Mouse (Mus musculus) ES-E14 (cell line): ENCODE measurements around the gene Hist1h4f. TPM values are rescaled to one million over a fixed set of nuclear protein-coding genes. Genes with fewer than 3 reads are reported as not detected.
"Not testable (repeated sequence)": the region's sequence is repeated elsewhere in the genome, so short reads cannot be mapped to it uniquely, and the experiment has no call there.

Experiments used
- DNase-seq: peaks from one replicate; pipeline ENCODE4 v3.0.0-alpha.2; 2013; ENCODE audit warnings: low read depth, low spot score
- H3K27ac ChIP-seq: 2 replicates; pipeline ENCODE4 v1.5.1; 2012; ENCODE audit warnings: low read depth, mild to moderate bottlenecking, low read length, moderate library complexity, mixed read lengths; ENCODE audit not compliant: poor library complexity, insufficient read depth, severe bottlenecking
- H3K36me3 ChIP-seq: 2 replicates; pipeline ENCODE4 v1.6.1; 2012; ENCODE audit warnings: mild to moderate bottlenecking, low read length, moderate library complexity, mixed read lengths; ENCODE audit not compliant: control insufficient read depth, poor library complexity, insufficient read depth, severe bottlenecking
- H3K4me1 ChIP-seq, 2 experiments: fragments of 150-350 bp in 1 of 2; sonication (generic) in 1 of 2; 2 replicates each; pipeline ENCODE4 v1.6.1; 2012; ENCODE audit warnings: low read length in 2 of 2, mild to moderate bottlenecking in 1 of 2, mixed read lengths in 1 of 2; ENCODE audit not compliant: control insufficient read depth in 2 of 2, insufficient read depth in 2 of 2, poor library complexity in 1 of 2
- H3K4me3 ChIP-seq, 2 experiments: fragments of 150-350 bp in 1 of 2; sonication (generic) in 1 of 2; 2 replicates each; pipeline ENCODE4 v1.5.1; 2012; ENCODE audit warnings: low read length in 2 of 2, low read depth in 1 of 2, mild to moderate bottlenecking in 1 of 2, mixed read lengths in 1 of 2; ENCODE audit not compliant: insufficient read depth in 1 of 2, poor library complexity in 1 of 2, severe bottlenecking in 1 of 2
- H3K9ac ChIP-seq: 2 replicates; pipeline ENCODE4 v1.6.1; 2012; ENCODE audit warnings: low read depth, mild to moderate bottlenecking, low read length, mixed read lengths; ENCODE audit not compliant: poor library complexity, insufficient read depth, severe bottlenecking
- H3K9me3 ChIP-seq: fragments of 150-350 bp; sonication (generic); 2 replicates; pipeline ENCODE4 v1.6.1; 2012; ENCODE audit warnings: low read depth, mild to moderate bottlenecking, low read length; ENCODE audit not compliant: control insufficient read depth, insufficient read depth
- CHD2 ChIP-seq: IDR thresholded peaks from 2 replicates; pipeline ENCODE4 v1.6.1; 2014; ENCODE audit warnings: mild to moderate bottlenecking, low read depth, low read length, inconsistent platforms
- HCFC1 ChIP-seq: IDR thresholded peaks from 2 replicates; pipeline ENCODE4 v1.6.1; 2012; ENCODE audit warnings: low read length, inconsistent platforms, borderline replicate concordance; ENCODE audit not compliant: insufficient read depth
- ZC3H11A ChIP-seq: IDR thresholded peaks from 2 replicates; pipeline ENCODE4 v1.6.1; 2012; ENCODE audit warnings: low read depth, mild to moderate bottlenecking, inconsistent platforms, low read length, borderline replicate concordance
- in situ Hi-C, 2 experiments: fragments of 600-800 bp; cut with MboI; formaldehyde crosslinking; loops; one replicate each; pipeline ENCODE4 v1.15.1; 2025; ENCODE audit warnings: low sequenced_read_pairs in 2 of 2, inconsistent platforms in 1 of 2; ENCODE audit not compliant: unreplicated experiment in 2 of 2
- total RNA-seq: library from RNA; depleted of rRNA; stranded (reverse); fragments of 300-350 nt; gene quantifications from 2 replicates; pipeline ENCODE4 v1.2.3, GENCODE M21; 2012

Gene Hist1h4f
- total RNA-seq, 1 experiment: 2,172 TPM

GRCm38 (mm10) chr13:23573898-23574524 lies 22.6 kb upstream of the Hist1h4f start, which contains the start of the genes Hist1h2bf and Hist1h2ad:
Gene Hist1h2bf, minus strand, starts transcription at chr13:23574196.
Gene Hist1h2ad, plus strand, starts transcription at chr13:23574381.
- in situ Hi-C loops: loop anchor here (25.0 kb wide), 2 partner anchors 1537 to 1837 kb away; partner anchors contain the start of genes Hist1h4j (in 2 of the 2), Hist1h2ag (in 1 of the 2), Hist1h2ah (in 1 of the 2) and Hist1h2bj (in 1 of the 2)
- not testable (repeated sequence) for H3K9me3 ChIP-seq, H3K36me3 ChIP-seq, H3K4me1 ChIP-seq
- H3K9ac ChIP-seq: peak within 1 kb of the TSS; percentile 85
- peak within 1 kb of the TSS; percentile 47 to 56 for H3K4me3 ChIP-seq
- peak; percentile 97 for DNase-seq
- peak; percentile 98 for TF ChIP-seq CHD2
- peak within 1 kb of the TSS; percentile 77 for H3K27ac ChIP-seq

GRCm38 (mm10) chr13:23573034-23573897 lies 21.8 kb upstream of the Hist1h4f start:
- H3K9me3 ChIP-seq, DNase-seq, H3K4me1 ChIP-seq, H3K36me3 ChIP-seq: not testable (repeated sequence)
- Histone ChIP-seq H3K4me3 (peak overlapping the region; percentile 47 to 56), H3K9ac (peak overlapping the region; percentile 85), H3K27ac (peak overlapping the region; percentile 77)
- in situ Hi-C loops: loop anchor here (25.0 kb wide), 2 partner anchors 1536 to 1836 kb away; partner anchors contain the start of genes Hist1h4j (in 2 of the 2), Hist1h2ag (in 1 of the 2), Hist1h2ah (in 1 of the 2) and Hist1h2bj (in 1 of the 2)

GRCm38 (mm10) chr13:23572218-23573033 lies 21.0 kb upstream of the Hist1h4f start:
- Histone ChIP-seq H3K27ac (peak overlapping the region; percentile 77; the same call in 1 of the 2 replicates), H3K9ac (peak overlapping the region; percentile 48; the same call in 1 of the 2 replicates), H3K9me3 (no peaks in the 10 kb centered on the region), H3K4me1 (no peaks in the 10 kb centered on the region), H3K36me3 (no peaks in the 10 kb centered on the region), H3K4me3 (peak overlapping the region; percentile 27 to 66)
- DNase-seq: no peak
- in situ Hi-C loops: loop anchor here (25.0 kb wide), 2 partner anchors 1535 to 1835 kb away; partner anchors contain the start of genes Hist1h4j (in 2 of the 2), Hist1h2ag (in 1 of the 2), Hist1h2ah (in 1 of the 2) and Hist1h2bj (in 1 of the 2)
- peak; percentile 52; the same call in 1 of the 2 replicates for TF ChIP-seq CHD2
- TF ChIP-seq ZC3H11A: no peak

- DNase-seq, H3K36me3 ChIP-seq: not testable (repeated sequence)
Observed at GRCm38 (mm10) chr13:23571504-23572217, 20.2 kb upstream of the Hist1h4f start.

More at GRCm38 (mm10) chr13:23571504-23572217, 20.2 kb upstream of the Hist1h4f start:
- Histone ChIP-seq H3K4me3 (peak overlapping the region; percentile 27 to 66), H3K9ac (peak overlapping the region; percentile 65), H3K27ac (peak overlapping the region; percentile 77)
- H3K9me3 ChIP-seq, H3K4me1 ChIP-seq: not testable (repeated sequence)
- in situ Hi-C loops: loop anchor here (25.0 kb wide), 2 partner anchors 1534 to 1834 kb away; partner anchors contain the start of genes Hist1h4j (in 2 of the 2), Hist1h2ag (in 1 of the 2), Hist1h2ah (in 1 of the 2) and Hist1h2bj (in 1 of the 2)
- TF ChIP-seq HCFC1: peak; percentile 49; the same call in 1 of the 2 replicates
- peak; percentile 64 for TF ChIP-seq CHD2
